Comparison of ENCODE assay signal across 7 mouse cellular contexts in the genomic region with DNA sequence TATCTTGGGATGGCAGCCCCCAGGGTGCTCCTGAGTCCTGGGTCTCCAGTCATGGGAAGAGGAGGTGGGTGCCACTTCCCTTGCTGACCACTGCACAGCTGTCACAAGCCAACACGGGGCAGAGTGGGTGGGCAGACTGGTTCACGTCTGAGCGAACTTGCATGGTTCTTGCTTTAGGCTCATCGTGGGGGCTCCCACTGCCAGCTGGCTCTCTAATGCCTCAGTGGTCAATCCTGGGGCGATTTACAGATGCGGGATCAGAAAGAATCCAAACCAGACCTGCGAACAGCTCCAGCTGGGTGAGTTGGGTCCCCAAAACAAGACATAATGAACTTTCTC. TPM values are rescaled to one million over a fixed set of nuclear protein-coding genes. Genes with fewer than 3 reads are reported as not detected.
DNase-seq lines count a peak whose midpoint lies in the region; ATAC-seq and TF ChIP-seq lines count a peak whose summit lies in the region.

No protein-coding gene starts in this region.

- intact Hi-C loops in left cerebral cortex, postnatal 36 days (cut with DNase I) = loop anchor here (5.0 kb wide), 1 partner anchor 241 kb away; no protein-coding TSS in a partner anchor

- ATAC-seq in lung, embryonic 14.5 days (ENCODE audit: insufficient read depth) = no peak; the same call in 1 of the 2 replicates
- ATAC-seq in intestine, postnatal 0 days = 0 out of 2 replicates have a peak, but pooled peaks have one; percentile 22
- peak; percentile 49 for ATAC-seq in neural tube, embryonic 14.5 days (ENCODE audit: low read depth)

- peak overlapping the region; percentile 60; the same call in 1 of the 2 replicates for H3K27ac ChIP-seq in lung, embryonic 14.5 days (ENCODE audit: low read depth)
- no peak overlapping the region for H3K27ac ChIP-seq in embryonic fibroblast, embryonic 13.5 days (ENCODE audit: insufficient read depth, low read length)
- H3K27ac ChIP-seq in intestine, postnatal 0 days (ENCODE audit: low read depth, low read length) = peak overlapping the region; percentile 21; the same call in 1 of the 2 replicates
- H3K27ac ChIP-seq in neural tube, embryonic 14.5 days (ENCODE audit: low read depth, low read length) = no peak overlapping the region

- WGBS in lung, embryonic 14.5 days = 16% methylated on average over 7 of the region's 7 CpGs
- 26% methylated on average over 7 of the region's 7 CpGs for WGBS in intestine, postnatal 0 days
- WGBS in neural tube, embryonic 14.5 days = 14% methylated on average over 7 of the region's 7 CpGs

- 0 out of 2 replicates have a peak, but pooled peaks cover 2% of the 10 kb centered on the region for H3K4me1 ChIP-seq in lung, embryonic 14.5 days (ENCODE audit: insufficient read depth)
- no peaks in the 10 kb centered on the region for H3K4me1 ChIP-seq in embryonic fibroblast, embryonic 13.5 days (ENCODE audit: control insufficient read depth, insufficient read depth, low read length)
- H3K4me1 ChIP-seq in intestine, postnatal 0 days (replicated peaks; ENCODE audit: control insufficient read depth, insufficient read depth, low read length) = no peaks in the 10 kb centered on the region
- peaks cover 3% of the 10 kb centered on the region; the same call in 1 of the 2 replicates for H3K4me1 ChIP-seq in neural tube, embryonic 14.5 days (ENCODE audit: control insufficient read depth, insufficient read depth, low read length)

- TF ChIP-seq CTCF in lung, embryonic 14.5 days (IDR thresholded peaks at IDR 0.05; ENCODE audit: low read depth) = no peak
- TF ChIP-seq CTCF in embryonic fibroblast, embryonic 13.5 days (IDR thresholded peaks at IDR 0.05; ENCODE audit: borderline replicate concordance, insufficient read depth, low read length) = no peak
- TF ChIP-seq CTCF in intestine, postnatal 0 days (IDR thresholded peaks at IDR 0.05; ENCODE audit: low read depth) = no peak

- peak overlapping the region; percentile 48 for H3K4me3 ChIP-seq in lung, embryonic 14.5 days (ENCODE audit: low read depth, low read length)
- peak overlapping the region; percentile 41 for H3K4me3 ChIP-seq in embryonic fibroblast, embryonic 13.5 days (ENCODE audit: insufficient read depth, low read length)
- peak overlapping the region; percentile 36 for H3K4me3 ChIP-seq in intestine, postnatal 0 days (ENCODE audit: low read depth, low read length)
- H3K4me3 ChIP-seq in neural tube, embryonic 14.5 days (ENCODE audit: low read depth, low read length) = peak overlapping the region; percentile 46

- DNase-seq in lung, embryonic 14.5 days = no peak
- no peak for DNase-seq in lung, adult 18-20 months
- DNase-seq in left cerebral cortex, postnatal 36 days (ENCODE audit: low spot score in 2 of 2) = no peak
- no peak for DNase-seq in embryo, embryonic 10 days (ENCODE audit: low spot score)

- no peak for TF ChIP-seq POLR2A in embryonic fibroblast, embryonic 13.5 days (IDR thresholded peaks at IDR 0.05; ENCODE audit: low read depth, low read length)

- H3K9ac ChIP-seq in lung, embryonic 14.5 days = peak overlapping the region; percentile 47
- H3K9ac ChIP-seq in intestine, postnatal 0 days (ENCODE audit: low read depth, low read length) = 0 out of 2 replicates have a peak overlapping the region, but pooled peaks have one; percentile 17
- H3K9ac ChIP-seq in neural tube, embryonic 14.5 days (replicated peaks; ENCODE audit: low read depth, low read length) = peak overlapping the region; percentile 52

- H3K4me2 ChIP-seq in lung, embryonic 14.5 days = peak overlapping the region; percentile 68
- H3K4me2 ChIP-seq in intestine, postnatal 0 days (replicated peaks; ENCODE audit: low read depth) = peak overlapping the region; percentile 62
- H3K4me2 ChIP-seq in neural tube, embryonic 14.5 days (ENCODE audit: low read depth, low read length) = peak overlapping the region; percentile 65

- no peaks in the 10 kb centered on the region for H3K9me3 ChIP-seq in lung, embryonic 14.5 days (ENCODE audit: low read depth, low read length)
- no peaks in the 10 kb centered on the region for H3K9me3 ChIP-seq in intestine, postnatal 0 days (ENCODE audit: control insufficient read depth)
- H3K9me3 ChIP-seq in neural tube, embryonic 14.5 days (ENCODE audit: control insufficient read depth, low read length) = no peaks in the 10 kb centered on the region

- no peaks in the 10 kb centered on the region for H3K27me3 ChIP-seq in lung, embryonic 14.5 days (ENCODE audit: insufficient read depth, low read length)
- H3K27me3 ChIP-seq in intestine, postnatal 0 days (replicated peaks; ENCODE audit: control insufficient read depth, insufficient read depth, low read length) = no peaks in the 10 kb centered on the region
- H3K27me3 ChIP-seq in neural tube, embryonic 14.5 days (ENCODE audit: control insufficient read depth, insufficient read depth, low read length) = no peaks in the 10 kb centered on the region

- no peaks in the 10 kb centered on the region for H3K36me3 ChIP-seq in lung, embryonic 14.5 days (ENCODE audit: insufficient read depth)
- no peaks in the 10 kb centered on the region for H3K36me3 ChIP-seq in intestine, postnatal 0 days (ENCODE audit: control insufficient read depth, insufficient read depth)
- H3K36me3 ChIP-seq in neural tube, embryonic 14.5 days (ENCODE audit: control insufficient read depth, insufficient read depth, low read length) = no peaks in the 10 kb centered on the region

RNA-seq across cellular contexts. Expression of a gene that starts 0.7 kb away (rescaled TPM):
- 7.9 and 8.2 TPM in 2 replicates for polyA plus RNA-seq in lung, embryonic 14.5 days (2014; fragmentation: Nextera tagmentation; extraction: Ambion mirVana)
- polyA plus RNA-seq in embryonic fibroblast, embryonic 13.5 days (2011; ENCODE audit: insufficient read length, low read depth, missing spikeins) = 11.1 and 15.9 TPM in 2 replicates
- 1.7 and 1.8 TPM in 2 replicates for polyA plus RNA-seq in intestine, postnatal 0 days (2015; fragmentation: Nextera tagmentation; extraction: Ambion mirVana)
- polyA plus RNA-seq in neural tube, embryonic 14.5 days (2014; fragmentation: Nextera tagmentation; extraction: Ambion mirVana) = 2.3 and 4.4 TPM in 2 replicates
- 10 to 100 TPM; 10.4 to 15.1 TPM for total RNA-seq in left cerebral cortex, postnatal 36 days (2021)

Comparison
In these comparisons a context has a peak if more than half of its experiments do, and no peak if none do; other contexts are left out.
1. H3K27ac ChIP-seq: peak in lung, embryonic 14.5 days (single experiment) and intestine, postnatal 0 days (single experiment); none in embryonic fibroblast, embryonic 13.5 days (single experiment) and neural tube, embryonic 14.5 days (single experiment).
2. Peak in every context shown above with its lines, with median percentiles within 50 percentile points of each other: H3K4me2 ChIP-seq, H3K4me3 ChIP-seq and H3K9ac ChIP-seq.